Mouse (Mus musculus): ENCODE measurements around the gene St3gal3. TPM values are rescaled to one million over a fixed set of nuclear protein-coding genes. Genes with fewer than 3 reads are reported as not detected.

Gene St3gal3
- polyA plus RNA-seq, 1 experiment from 2014 or later: 1.6 TPM

DNA sequence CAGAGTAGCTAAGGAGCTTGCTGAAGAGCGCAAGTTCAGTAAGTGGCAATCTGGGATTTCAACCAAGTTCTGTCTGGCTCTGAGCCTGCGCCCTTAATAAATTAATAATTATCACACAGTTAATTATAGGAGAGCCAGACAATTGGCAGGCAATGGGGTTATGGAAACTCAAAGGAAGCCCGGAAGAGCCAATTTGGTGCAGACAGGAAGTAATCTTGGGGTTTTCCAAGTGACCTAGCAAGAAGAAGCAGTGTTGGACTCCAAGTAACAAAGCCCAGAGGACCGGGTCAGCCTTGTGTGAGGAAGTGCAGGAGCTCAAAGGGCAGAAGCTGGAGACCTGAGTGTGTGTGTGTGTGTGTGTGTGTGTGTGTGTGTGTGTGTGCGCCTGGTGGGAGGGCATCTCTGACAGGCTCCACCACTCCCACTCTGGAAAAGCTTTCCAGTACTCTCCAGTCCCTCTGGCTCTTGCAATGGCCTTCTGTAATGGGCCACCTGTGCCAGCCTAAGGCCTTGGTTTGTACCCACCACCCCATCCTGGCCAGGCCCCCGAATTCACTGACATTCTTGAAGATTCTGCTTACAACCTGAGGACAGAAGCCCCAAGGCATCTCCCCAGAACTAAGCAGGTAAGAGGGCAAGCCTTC, 103.5 kb downstream of the St3gal3 start:
- WGBS (ENCODE audit: insufficient replicate concordance): 77% methylated on average over 6 of the region's 6 CpGs
- no peak overlapping the region for H3K27ac ChIP-seq
- no peak for ATAC-seq (ENCODE audit: low read depth)
- H3K4me1 ChIP-seq (replicated peaks): 0 out of 2 replicates have a peak, but pooled peaks cover 3% of the 10 kb centered on the region
- no peak overlapping the region for H3K4me3 ChIP-seq (replicated peaks)
- no peak overlapping the region for H3K4me2 ChIP-seq
- no peak for DNase-seq
- no peaks in the 10 kb centered on the region for H3K9me3 ChIP-seq (replicated peaks)
- no peak overlapping the region for H3K9ac ChIP-seq
- no peaks in the 10 kb centered on the region for H3K36me3 ChIP-seq
- H3K27me3 ChIP-seq: no peaks in the 10 kb centered on the region

GRCm38 (mm10) chr4:118030330-118030729, 104.4 kb downstream of the St3gal3 start:
- WGBS (ENCODE audit: insufficient replicate concordance): 83% methylated on average over 5 of the region's 5 CpGs
- Histone ChIP-seq H3K9me3 (replicated peaks) (no peaks in the 10 kb centered on the region), H3K27ac (no peak overlapping the region), H3K36me3 (no peaks in the 10 kb centered on the region), H3K4me1 (replicated peaks) (peaks cover 12% of the 10 kb centered on the region), H3K4me2 (no peak overlapping the region), H3K9ac (no peak overlapping the region), H3K27me3 (no peaks in the 10 kb centered on the region), H3K4me3 (replicated peaks) (no peak overlapping the region)
- ATAC-seq (ENCODE audit: low read depth) (no peak), DNase-seq (no peak)

GRCm38 (mm10) chr4:118029892-118030291, 104.8 kb downstream of the St3gal3 start:
- H3K4me3 ChIP-seq (replicated peaks): no peak overlapping the region
- no peaks in the 10 kb centered on the region for H3K9me3 ChIP-seq (replicated peaks)
- peaks cover 17% of the 10 kb centered on the region for H3K4me1 ChIP-seq (replicated peaks)
- H3K4me2 ChIP-seq: no peak overlapping the region
- WGBS (ENCODE audit: insufficient replicate concordance): 73% methylated on average over 6 of the region's 6 CpGs
- no peaks in the 10 kb centered on the region for H3K27me3 ChIP-seq
- no peaks in the 10 kb centered on the region for H3K36me3 ChIP-seq
- no peak for ATAC-seq (ENCODE audit: low read depth)
- no peak for DNase-seq
- H3K27ac ChIP-seq: no peak overlapping the region
- H3K9ac ChIP-seq: no peak overlapping the region

DNA sequence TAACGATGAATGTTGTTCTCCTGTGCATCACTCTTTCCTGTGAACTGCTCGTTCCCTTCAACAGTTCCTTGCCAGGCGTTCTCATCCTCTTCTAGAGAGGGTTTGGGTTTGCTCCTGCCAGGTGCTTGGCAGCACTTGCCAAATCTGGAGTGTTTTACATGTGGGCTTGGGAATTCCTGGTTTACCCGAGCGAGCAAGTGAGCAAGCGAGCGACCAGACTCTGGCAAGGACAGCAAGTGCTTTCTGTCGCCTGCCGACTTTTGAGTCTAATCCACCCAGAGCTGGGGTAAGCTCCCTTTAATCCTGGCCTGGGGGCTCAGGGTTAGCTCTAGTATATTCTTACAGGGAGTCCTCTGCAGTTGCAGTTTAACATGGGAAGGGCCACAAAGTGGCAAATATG, 105.7 kb downstream of the St3gal3 start:
- Histone ChIP-seq H3K27ac (no peak overlapping the region), H3K9ac (no peak overlapping the region), H3K27me3 (no peaks in the 10 kb centered on the region), H3K4me2 (no peak overlapping the region), H3K36me3 (no peaks in the 10 kb centered on the region), H3K4me3 (replicated peaks) (no peak overlapping the region), H3K9me3 (replicated peaks) (no peaks in the 10 kb centered on the region), H3K4me1 (replicated peaks) (peaks cover 19% of the 10 kb centered on the region)
- ATAC-seq (ENCODE audit: low read depth) (no peak), DNase-seq (no peak)
- WGBS (ENCODE audit: insufficient replicate concordance): 81% methylated on average over 9 of the region's 9 CpGs

GRCm38 (mm10) chr4:118025931-118026330, 108.8 kb downstream of the St3gal3 start:
- Histone ChIP-seq H3K4me1 (replicated peaks) (peaks cover 19% of the 10 kb centered on the region), H3K9ac (no peak overlapping the region), H3K9me3 (replicated peaks) (no peaks in the 10 kb centered on the region), H3K27ac (no peak overlapping the region), H3K4me3 (replicated peaks) (no peak overlapping the region), H3K4me2 (no peak overlapping the region), H3K36me3 (no peaks in the 10 kb centered on the region), H3K27me3 (no peaks in the 10 kb centered on the region)
- no peak for ATAC-seq (ENCODE audit: low read depth)
- 56% methylated on average over 7 of the region's 7 CpGs for WGBS (ENCODE audit: insufficient replicate concordance)
- DNase-seq: no peak

GRCm38 (mm10) chr4:118025381-118025780, 109.3 kb downstream of the St3gal3 start:
- WGBS (ENCODE audit: insufficient replicate concordance): 70% methylated on average over 7 of the region's 7 CpGs
- Histone ChIP-seq H3K27ac (no peak overlapping the region), H3K9ac (no peak overlapping the region), H3K4me2 (no peak overlapping the region), H3K27me3 (no peaks in the 10 kb centered on the region), H3K9me3 (replicated peaks) (no peaks in the 10 kb centered on the region), H3K36me3 (no peaks in the 10 kb centered on the region), H3K4me1 (replicated peaks) (peaks cover 19% of the 10 kb centered on the region), H3K4me3 (replicated peaks) (no peak overlapping the region)
- no peak for DNase-seq
- ATAC-seq (ENCODE audit: low read depth): no peak

DNA sequence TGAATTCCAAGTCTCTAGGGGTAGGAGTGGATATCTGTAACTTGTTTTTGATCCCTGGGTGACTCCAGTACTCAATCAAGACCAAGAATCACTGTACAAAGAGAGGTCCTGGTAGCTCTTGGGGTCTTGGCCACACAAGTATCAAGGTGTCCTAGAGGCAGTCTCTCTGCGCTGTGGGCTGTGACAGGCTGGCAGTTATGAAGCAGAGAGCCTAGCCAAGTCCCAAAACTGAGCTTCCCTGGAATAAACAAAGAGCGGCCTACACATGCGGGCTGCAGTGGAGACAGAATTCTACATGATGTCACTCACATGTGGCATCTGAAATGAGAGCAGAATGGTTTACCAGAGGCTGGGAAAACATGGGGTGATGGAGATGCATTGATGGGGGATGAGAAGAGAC, 111.9 kb downstream of the St3gal3 start:
- H3K36me3 ChIP-seq: no peaks in the 10 kb centered on the region
- no peak for DNase-seq
- 86% methylated on average over 3 of the region's 3 CpGs for WGBS (ENCODE audit: insufficient replicate concordance)
- no peak overlapping the region for H3K27ac ChIP-seq
- no peak for ATAC-seq (ENCODE audit: low read depth)
- H3K4me3 ChIP-seq (replicated peaks): no peak overlapping the region
- no peak overlapping the region for H3K4me2 ChIP-seq
- no peak overlapping the region for H3K9ac ChIP-seq
- no peaks in the 10 kb centered on the region for H3K9me3 ChIP-seq (replicated peaks)
- peaks cover 15% of the 10 kb centered on the region for H3K4me1 ChIP-seq (replicated peaks)
- no peaks in the 10 kb centered on the region for H3K27me3 ChIP-seq

DNA sequence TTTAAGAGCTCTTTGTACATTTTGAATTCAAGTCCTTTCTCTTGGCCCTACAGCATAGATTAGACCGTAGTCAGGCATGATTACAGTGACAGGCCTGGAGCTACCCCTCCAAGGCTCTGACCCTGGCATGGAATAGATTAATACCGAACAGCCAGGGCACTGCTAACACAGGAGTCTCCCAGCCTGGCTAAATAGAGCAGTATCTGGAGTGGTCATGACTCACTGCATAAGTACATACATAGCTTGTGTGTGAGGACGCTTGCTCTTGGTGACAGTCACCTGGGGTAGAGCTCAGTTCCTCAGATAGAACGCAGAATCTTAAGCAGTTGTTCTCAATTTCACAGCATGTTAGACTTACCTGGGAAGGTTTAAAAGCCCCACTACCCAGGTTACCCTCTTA, 112.3 kb downstream of the St3gal3 start:
- ATAC-seq (ENCODE audit: low read depth) (no peak), DNase-seq (no peak)
- WGBS (ENCODE audit: insufficient replicate concordance): 80% methylated on average over 4 of the region's 4 CpGs
- Histone ChIP-seq H3K27me3 (no peaks in the 10 kb centered on the region), H3K9ac (no peak overlapping the region), H3K9me3 (replicated peaks) (no peaks in the 10 kb centered on the region), H3K4me2 (no peak overlapping the region), H3K36me3 (no peaks in the 10 kb centered on the region), H3K4me1 (replicated peaks) (peaks cover 15% of the 10 kb centered on the region), H3K27ac (no peak overlapping the region), H3K4me3 (replicated peaks) (no peak overlapping the region)

DNA sequence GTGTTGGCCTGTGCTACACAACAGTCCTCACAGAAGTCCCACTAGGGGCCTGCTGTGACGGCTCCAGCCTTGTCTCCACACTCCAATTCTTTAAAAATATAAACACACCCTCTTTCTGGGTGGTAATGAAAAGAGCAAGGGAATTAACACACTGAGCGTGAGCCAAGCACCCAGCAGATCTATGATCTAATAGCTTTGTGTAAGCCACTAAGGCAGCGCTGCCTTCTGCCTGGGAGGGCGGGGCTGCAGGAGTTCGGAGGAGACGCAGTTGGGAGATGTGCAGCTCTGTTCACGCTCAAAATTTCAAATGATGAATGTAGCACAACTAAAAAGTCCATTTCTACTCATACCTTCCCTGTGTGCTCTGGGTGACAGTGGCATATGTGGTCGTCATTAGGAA, 115.1 kb downstream of the St3gal3 start:
- no peaks in the 10 kb centered on the region for H3K27me3 ChIP-seq
- no peak overlapping the region for H3K4me3 ChIP-seq (replicated peaks)
- H3K27ac ChIP-seq: no peak overlapping the region
- no peak overlapping the region for H3K4me2 ChIP-seq
- H3K4me1 ChIP-seq (replicated peaks): peaks cover 7% of the 10 kb centered on the region
- H3K9me3 ChIP-seq (replicated peaks): no peaks in the 10 kb centered on the region
- no peak overlapping the region for H3K9ac ChIP-seq
- ATAC-seq (ENCODE audit: low read depth): no peak
- no peaks in the 10 kb centered on the region for H3K36me3 ChIP-seq
- 81% methylated on average over 8 of the region's 8 CpGs for WGBS (ENCODE audit: insufficient replicate concordance)
- DNase-seq: no peak

DNA sequence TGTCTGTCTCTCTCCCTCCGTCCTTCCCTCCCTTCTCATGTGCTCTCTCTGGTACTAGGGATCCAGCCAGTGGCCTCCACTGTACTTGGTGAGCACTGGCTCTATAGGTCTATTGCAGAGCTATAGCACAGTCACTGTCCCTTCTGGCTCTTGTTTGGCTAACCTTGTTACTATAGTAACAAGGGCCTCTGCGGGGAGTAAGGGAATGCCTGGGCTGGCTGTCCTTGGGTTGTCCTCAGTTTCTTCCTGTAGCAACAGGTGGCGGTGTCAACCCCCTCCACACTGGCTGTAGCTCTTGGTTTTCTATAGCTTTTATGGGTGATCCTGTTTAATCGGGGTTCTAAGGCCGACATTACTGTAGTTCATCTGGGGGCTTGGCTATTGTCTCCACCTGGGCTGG, 115.5 kb downstream of the St3gal3 start:
- Histone ChIP-seq H3K4me2 (no peak overlapping the region), H3K9me3 (replicated peaks) (no peaks in the 10 kb centered on the region), H3K27ac (no peak overlapping the region), H3K9ac (no peak overlapping the region), H3K36me3 (no peaks in the 10 kb centered on the region), H3K4me1 (replicated peaks) (peaks cover 7% of the 10 kb centered on the region), H3K4me3 (replicated peaks) (no peak overlapping the region), H3K27me3 (no peaks in the 10 kb centered on the region)
- 0 out of 2 replicates have a peak, but pooled peaks have one; percentile 29 for ATAC-seq (ENCODE audit: low read depth)
- WGBS (ENCODE audit: insufficient replicate concordance): 75% methylated on average over 5 of the region's 5 CpGs
- DNase-seq: no peak

GRCm38 (mm10) chr4:118017021-118017805, 117.5 kb downstream of the St3gal3 start:
- no peaks in the 10 kb centered on the region for H3K9me3 ChIP-seq (replicated peaks)
- DNase-seq: no peak
- no peak overlapping the region for H3K9ac ChIP-seq
- no peak overlapping the region for H3K4me3 ChIP-seq (replicated peaks)
- H3K4me1 ChIP-seq (replicated peaks): peaks cover 7% of the 10 kb centered on the region
- no peaks in the 10 kb centered on the region for H3K36me3 ChIP-seq
- H3K27me3 ChIP-seq: no peaks in the 10 kb centered on the region
- no peak overlapping the region for H3K4me2 ChIP-seq
- WGBS (ENCODE audit: insufficient replicate concordance): 81% methylated on average over 16 of the region's 16 CpGs
- no peak for ATAC-seq (ENCODE audit: low read depth)
- no peak overlapping the region for H3K27ac ChIP-seq
